Mouse (Mus musculus): ENCODE data around the gene Sptb.

Sptb gene

DNA sequence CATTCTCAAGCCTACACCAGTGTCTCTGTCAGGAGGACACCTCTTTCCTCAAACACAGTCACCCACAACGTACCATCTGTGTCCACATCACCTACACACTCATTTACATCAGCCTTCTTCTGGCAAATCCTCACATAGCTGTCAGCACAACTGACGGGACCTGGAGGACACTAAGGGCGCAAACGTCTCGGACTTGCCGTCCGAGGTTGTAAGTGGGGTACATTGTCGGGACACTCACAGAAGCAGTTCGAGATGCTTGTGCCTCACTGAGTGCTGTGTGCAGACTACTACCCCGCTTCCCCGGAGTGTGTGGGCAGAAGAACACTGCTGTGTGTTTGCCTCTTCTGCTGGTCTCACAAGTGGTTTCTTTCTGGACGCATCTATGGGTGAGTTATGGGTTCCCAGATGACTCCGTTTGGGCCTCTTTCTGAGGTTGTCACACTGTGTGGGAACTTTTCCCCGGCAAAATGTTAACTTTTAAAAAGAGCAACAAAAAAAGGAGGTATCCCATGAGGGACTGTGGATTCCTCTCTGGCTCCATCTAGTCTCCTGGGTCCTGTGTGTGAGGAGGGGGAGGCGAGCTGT, 164.5 kb downstream of the Sptb start:
- peak in 1 of 2 experiments; percentile 44 for DNase-seq (ENCODE audit: low spot score in 2 of 2)

DNA sequence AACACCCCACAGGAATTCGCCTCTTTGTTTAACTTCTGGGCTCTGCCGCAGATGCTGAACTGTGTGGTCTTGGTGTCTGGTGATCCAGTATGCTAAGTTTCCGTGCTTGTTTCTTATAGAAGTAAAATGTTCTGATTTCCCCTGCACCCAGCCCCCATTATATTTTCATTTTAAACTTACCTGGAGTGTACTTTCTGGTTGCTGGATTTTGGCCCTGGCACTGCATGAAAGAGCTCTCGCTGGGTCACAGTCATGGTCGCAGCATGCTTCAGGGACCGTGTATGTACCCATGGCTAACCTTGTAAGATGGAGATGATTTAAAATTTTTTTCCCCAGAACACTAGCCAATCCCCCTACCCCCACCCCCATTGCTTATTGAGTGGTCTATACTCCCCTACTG, 168.5 kb downstream of the Sptb start:
- DNase-seq (ENCODE audit: low spot score in 2 of 2), result no peak

DNA sequence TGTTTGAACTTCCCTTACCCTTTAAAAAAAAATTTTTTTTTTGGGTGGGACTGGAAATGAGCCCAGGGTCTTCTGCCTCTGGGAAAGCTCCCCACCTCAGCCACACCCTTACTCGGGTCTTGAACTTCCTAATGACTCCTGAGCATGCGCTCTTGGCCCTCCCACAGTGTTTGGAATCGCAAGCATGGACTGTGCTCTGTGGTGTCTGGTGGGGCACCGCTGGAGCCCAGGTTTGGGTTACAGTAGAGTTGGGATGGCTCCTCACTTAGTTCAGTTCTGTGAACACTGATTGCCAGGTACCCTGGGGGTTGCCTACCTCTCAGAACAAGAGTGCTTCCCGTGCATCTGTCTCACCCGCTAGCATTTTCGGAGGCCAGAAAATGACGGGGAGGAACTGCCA, 168.9 kb downstream of the Sptb start:
- DNase-seq (ENCODE audit: low spot score in 2 of 2), result no peak

DNA sequence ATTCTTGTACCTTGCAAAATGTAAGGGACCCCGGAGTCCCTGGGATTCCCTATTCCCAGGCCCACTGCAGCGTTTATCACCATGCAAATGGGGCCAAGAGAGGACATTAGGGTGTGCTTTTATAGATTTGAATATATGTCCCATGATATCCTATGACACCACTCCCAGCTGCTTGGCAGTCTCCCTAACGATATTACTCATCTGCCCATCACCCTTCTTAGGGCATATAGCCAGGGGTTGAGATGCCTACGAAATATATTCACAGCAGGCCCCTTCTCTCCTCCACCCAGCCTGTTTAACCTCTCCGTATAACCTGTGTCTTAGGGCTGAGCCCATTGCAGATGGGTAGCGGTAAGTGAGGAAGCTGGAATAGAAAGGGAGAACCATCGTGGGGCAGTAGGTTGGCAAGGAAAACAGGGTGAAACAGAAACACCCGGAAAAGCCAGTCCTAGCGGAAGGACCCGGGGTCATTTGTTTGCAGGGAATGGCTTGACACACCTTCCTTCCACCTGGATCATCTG, 169.6 kb downstream of the Sptb start:
- no peak for DNase-seq (ENCODE audit: low spot score in 2 of 2)

DNA sequence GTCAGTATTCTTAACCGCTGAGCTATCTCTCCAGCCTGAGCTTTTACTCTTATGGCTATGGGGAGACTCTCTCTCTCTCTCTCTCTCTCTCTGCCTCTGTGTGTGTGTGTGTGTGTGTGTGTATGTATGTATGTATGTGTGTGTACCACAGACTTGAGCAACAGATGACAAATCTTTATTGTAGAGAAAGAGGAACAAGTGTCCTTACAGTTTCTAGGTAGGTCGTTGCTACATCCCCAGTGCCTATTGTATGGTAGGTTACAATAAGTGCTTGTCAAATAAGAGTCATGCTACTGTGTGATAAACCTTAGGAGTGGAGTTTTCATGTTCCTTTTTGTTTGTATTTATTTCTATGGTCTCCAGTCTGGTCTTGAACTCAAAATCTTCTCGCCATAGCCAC, 170.2 kb downstream of the Sptb start:
- no peak for DNase-seq (ENCODE audit: low spot score in 2 of 2)

DNA sequence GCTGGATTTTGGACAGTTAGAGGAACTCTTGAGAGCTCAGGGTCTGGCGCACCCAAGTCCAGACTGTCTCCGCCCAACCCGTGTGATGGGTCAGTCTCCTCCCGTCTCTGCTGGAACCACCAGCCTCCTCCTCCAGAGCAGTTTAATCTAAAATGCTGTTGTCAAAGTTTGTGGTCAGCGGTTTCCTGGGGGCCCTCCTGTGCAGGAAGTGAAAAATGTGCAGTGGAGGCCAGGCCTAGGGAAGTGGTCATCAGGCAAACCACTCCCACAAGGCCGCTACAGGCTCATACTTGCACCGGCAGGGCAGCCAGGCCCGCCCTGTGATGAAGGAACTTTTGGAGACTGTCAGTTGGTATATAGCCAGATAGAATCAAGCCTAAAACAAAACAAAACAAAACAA, 172.9 kb downstream of the Sptb start:
- DNase-seq (ENCODE audit: low spot score in 2 of 2), result no peak

DNA sequence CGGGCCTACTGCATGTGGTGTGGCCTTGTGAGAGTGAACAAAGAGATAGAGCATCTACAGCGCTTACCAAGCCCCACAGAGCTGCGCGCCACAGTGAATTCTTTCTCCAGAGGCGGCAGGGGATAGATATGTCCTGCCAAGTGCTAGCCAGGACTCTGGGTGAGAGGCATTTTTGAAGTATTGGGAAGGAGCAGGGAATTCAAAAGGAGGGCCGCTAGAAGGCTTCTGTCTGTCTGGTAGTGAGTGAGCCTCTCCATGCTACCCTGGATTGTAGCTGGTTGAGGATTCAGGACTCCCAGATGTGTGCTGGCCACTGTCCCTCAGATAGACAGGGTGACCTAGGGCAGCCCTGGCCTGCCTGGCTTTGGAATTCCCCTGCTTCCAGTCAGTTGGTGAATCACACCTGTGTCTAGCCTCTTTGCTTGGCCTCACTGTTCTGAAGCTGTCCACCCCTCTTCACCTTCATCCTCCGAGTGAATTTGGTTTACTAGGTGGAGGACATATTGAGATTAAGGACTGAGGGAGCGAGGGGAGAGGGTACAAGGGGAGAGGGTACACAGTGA, 173.7 kb downstream of the Sptb start:
- DNase-seq (ENCODE audit: low spot score in 2 of 2), result no peak

DNA sequence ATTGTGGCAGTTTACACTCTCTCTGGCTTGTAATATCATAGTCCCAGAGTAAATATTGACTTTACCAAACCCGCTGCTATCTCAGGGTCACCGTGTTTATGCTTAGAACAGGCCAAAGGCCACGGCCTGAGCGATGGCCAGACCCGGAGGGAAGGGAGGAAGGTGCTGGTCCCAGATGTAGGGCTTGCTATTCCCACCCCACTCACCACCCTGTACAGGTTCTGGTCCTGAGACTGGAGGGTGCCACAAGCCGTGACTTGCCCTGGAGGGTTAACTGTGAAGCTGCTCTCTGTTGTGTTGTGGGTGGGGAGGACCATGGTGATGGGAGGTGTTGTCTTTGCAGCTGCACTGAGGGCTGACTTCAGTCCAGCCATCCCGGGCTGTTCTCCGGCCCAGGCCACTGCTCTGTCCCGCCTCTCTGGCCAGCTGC, 174.9 kb downstream of the Sptb start:
- peak in 1 of 2 experiments; percentile 22 for DNase-seq (ENCODE audit: low spot score in 2 of 2)

DNA sequence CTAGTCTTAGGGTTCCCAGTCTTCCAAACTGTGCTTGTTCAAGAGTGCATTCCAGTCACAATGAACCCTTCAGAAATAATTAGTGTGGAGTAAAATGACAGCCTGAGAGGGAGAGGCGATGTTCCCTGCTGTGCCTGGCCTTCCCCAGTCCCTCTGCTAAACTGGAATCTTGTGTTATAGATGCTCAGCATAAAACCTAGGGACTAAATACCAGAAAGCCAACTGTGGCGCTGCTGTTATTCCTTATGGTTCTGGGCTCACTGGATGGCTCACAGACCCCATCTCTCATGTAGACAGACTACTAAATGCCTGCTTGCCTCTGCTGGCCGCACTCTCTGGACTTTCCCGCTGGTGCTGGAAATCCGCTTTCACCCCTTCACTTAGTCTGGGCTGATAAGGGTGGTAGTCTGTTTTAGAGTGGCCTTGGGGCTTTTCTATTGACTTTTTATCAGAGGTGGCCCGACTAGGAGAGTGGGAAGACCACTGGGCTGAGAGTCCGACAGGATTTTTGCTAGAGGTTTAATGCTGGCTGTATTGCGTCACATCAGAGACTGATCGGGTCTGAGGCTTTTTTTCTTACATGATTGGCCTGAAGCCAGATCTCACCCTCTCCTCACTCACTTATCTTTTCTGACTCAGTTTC, 175.6 kb downstream of the Sptb start:
- DNase-seq (ENCODE audit: low spot score in 2 of 2), result no peak

DNA sequence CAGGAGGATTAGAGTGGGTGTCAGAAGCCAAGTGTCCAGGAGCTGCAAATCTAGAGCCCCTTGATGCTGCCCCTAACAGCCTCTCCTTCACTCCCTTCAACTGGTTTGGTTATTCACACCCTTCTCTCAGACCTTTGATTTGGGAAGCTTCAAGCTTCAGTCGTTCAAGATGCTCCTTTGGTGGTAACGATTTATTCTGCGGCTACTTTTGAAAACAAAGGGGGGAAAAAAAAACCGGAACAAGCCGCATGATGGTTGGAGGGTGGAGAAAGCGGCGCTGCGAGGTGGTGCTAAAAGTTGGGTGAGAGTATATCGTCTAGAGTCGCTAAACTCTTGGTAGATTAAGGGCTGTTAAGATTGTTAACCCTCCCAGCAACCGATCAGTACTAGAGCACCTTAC, 176.1 kb downstream of the Sptb start:
- no peak for DNase-seq (ENCODE audit: low spot score in 2 of 2)

DNA sequence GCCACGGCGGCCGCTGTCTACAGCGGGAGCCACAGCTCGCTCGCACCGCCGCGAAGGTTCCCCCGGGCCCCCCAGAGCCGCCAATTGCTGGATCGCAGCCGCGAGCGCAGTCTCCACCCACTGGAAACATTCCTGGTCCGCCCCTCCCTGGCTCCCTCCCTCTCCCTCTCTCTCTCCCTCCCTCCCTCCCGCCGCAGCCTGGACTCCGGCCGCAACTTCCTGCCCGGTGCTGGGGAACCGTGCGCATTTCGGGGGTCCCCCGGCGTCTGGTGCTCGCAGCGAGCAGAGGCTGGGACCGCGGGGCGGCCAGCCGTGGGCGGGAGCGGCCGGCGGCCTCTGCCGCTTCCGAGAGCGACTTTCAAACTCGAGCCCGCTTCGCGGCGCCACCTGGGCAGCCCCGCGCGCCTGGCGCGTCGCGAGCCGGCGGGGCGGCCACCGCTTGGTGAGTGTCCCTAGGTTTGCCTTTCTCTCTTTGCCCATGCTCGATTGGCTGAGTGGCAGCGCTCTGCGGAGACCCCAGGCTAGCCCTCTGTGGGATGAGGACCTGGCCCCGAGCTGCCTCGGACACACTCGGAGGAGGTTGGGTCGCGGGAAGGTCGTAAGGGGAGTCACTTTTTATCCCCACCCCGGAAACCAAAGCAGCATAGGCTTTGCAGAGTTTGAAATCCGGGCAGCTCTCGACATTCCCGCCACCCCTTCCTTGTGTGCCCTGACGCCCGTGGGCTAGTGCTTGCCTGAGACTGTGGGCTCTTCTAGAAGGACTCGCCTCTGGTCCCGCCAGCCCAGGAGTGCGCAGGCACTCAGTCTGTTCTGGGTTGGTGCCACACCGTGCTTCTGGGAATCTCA, 176.7 kb downstream of the Sptb start:
- DNase-seq (ENCODE audit: low spot score in 2 of 2), result no peak

DNA sequence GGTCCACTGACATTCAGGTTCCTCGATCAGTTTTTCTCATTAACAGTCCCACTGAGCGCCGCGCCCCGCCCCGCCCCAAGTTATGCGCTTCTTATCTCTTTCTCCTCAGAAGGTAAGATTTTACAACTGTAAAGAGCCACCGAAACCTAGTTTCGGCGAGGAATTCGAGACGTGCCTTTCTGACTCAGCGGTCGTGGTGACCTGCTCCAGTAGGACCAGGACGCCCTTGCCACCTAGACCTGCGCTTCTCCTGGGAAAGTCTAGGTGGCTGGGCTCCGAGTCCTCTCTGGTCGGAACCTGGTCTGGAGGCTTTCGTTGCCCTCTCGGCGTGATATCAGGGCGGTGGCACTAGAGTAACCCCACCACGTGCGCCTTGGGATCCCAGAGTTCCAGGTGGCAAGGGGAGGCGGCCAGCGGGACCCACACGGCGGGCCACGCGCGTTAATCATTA, 177.4 kb downstream of the Sptb start:
- no peak for DNase-seq (ENCODE audit: low spot score in 2 of 2)

DNA sequence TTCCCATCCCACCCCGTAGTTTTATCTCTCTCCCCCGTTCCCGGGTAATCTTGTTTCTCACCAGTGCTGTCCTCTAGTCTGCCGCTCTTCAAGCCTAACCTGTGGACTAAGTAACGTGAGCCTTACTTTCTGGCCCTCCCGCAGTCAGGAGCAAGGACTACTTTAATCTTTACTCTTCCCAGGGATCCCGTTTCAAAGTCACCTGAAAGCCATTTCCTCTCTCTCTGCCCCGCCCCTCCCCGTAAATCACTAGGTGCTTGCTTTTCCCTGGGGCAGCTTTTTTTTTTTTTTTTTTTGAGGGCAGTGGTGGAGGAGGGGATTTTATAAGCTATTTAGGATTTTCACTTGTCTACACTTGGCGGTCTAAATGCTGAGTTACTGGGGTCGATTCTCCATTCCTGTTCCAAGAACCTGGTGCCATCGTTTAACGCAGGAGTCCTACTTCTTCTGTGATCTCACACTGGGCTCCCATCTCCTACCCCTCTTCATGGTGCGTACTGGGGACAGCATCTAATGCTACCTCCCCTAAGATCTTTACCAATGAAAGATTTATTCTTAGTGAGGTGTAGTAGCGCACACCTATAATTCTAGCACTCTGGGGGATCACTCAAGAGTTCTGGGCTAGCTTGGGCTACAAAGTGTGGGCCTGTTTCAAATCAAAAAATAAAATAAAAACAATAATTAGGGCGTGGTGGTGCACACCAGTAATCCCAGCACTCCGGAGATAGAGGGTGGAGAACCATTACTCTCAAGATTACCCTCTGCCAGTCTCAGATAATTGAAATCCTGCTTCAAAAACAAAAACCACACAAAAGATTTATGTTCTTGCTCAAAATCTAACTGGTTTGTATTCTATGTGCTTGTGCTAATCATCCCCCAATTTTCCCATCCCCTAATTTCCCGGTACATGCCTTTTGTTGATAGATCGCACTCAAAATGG, 178.1 kb downstream of the Sptb start:
- DNase-seq (ENCODE audit: low spot score in 2 of 2), result no peak

DNA sequence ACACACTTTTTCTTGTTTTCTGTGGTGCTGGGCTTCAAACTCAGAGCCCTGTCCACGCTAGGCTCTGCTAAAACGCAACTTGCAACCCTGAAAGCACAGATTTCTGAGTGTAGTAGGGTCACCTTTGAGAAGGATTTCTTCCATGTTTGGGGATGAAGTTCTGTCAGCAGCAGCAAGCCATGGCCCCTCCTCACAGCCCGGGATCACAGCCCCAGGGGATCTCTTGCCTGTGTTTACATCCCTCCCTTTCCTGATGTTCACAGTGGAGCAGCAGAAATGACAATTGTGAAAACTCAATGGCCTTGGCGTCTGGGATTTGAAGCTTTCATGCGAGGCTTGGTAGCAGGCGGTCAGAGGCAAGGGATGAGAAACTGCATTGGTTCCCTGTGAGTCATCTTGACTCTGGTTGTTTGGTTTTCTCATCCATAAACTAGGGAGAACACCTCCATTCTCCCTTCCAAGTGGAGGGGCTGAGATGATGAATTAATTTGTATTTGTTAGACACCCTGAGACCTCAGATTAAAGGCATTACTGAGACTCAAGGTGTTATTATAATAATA, 179.7 kb downstream of the Sptb start, which contains the start of gene Plekhg3:
TSS of gene Plekhg3 (plus strand) at position 312 of the 560 bp plus-strand sequence.
- no peak for DNase-seq (ENCODE audit: low spot score in 2 of 2)
